Mouse (Mus musculus): ENCODE measurements around the gene Clcn6. TPM values are rescaled to one million over a fixed set of nuclear protein-coding genes. Genes with fewer than 3 reads are reported as not detected.
"Not testable (repeated sequence)": the region's sequence is repeated elsewhere in the genome, so short reads cannot be mapped to it uniquely, and the experiment has no call there.

The Clcn6 gene
- polyA plus RNA-seq, 1 experiment: 59.4 TPM

- Histone ChIP-seq H3K4me1 (ENCODE audit: control insufficient read depth, insufficient read depth, low read length) (peaks cover 45% of the 10 kb centered on the region), H3K4me3 (replicated peaks; ENCODE audit: insufficient read depth, low read depth, low read length) (no peak overlapping the region), H3K27me3 (ENCODE audit: control insufficient read depth, insufficient read depth, low read length) (no peaks in the 10 kb centered on the region), H3K27ac (ENCODE audit: insufficient read depth, low read length) (no peak overlapping the region)
- 47% methylated on average over 12 of the region's 12 CpGs for WGBS
- no peak for TF ChIP-seq CTCF (IDR thresholded peaks at IDR 0.05; ENCODE audit: borderline replicate concordance, insufficient read depth, low read depth, low read length)
- peak in 1 of 2 experiments; percentile 27 for DNase-seq
These were observed 14.8 kb upstream of the Clcn6 start for GRCm38 (mm10) chr4:148053417-148053920.

GRCm38 (mm10) chr4:148052976-148053375 is 14.4 kb upstream of the Clcn6 start:
- WGBS: 61% methylated on average over 2 of the region's 2 CpGs
- no peaks in the 10 kb centered on the region for H3K27me3 ChIP-seq (ENCODE audit: control insufficient read depth, insufficient read depth, low read length)
- H3K4me1 ChIP-seq (ENCODE audit: control insufficient read depth, insufficient read depth, low read length): peaks cover 41% of the 10 kb centered on the region
- no peak overlapping the region for H3K27ac ChIP-seq (ENCODE audit: insufficient read depth, low read length)
- DNase-seq: no peak
- H3K4me3 ChIP-seq (replicated peaks; ENCODE audit: insufficient read depth, low read depth, low read length): no peak overlapping the region
- TF ChIP-seq POLR2A (IDR thresholded peaks at IDR 0.05; ENCODE audit: borderline replicate concordance, insufficient read depth, low read length): no peak
- no peak for TF ChIP-seq CTCF (IDR thresholded peaks at IDR 0.05; ENCODE audit: borderline replicate concordance, insufficient read depth, low read depth, low read length)

- Histone ChIP-seq H3K4me1 (ENCODE audit: control insufficient read depth, insufficient read depth, low read length) (peaks cover 34% of the 10 kb centered on the region), H3K27me3 (ENCODE audit: control insufficient read depth, insufficient read depth, low read length) (no peaks in the 10 kb centered on the region), H3K4me3 (replicated peaks; ENCODE audit: insufficient read depth, low read depth, low read length) (no peak overlapping the region), H3K27ac (ENCODE audit: insufficient read depth, low read length) (no peak overlapping the region)
- no peak for DNase-seq
- TF ChIP-seq POLR2A (IDR thresholded peaks at IDR 0.05; ENCODE audit: borderline replicate concordance, insufficient read depth, low read length) (no peak), CTCF (IDR thresholded peaks at IDR 0.05; ENCODE audit: borderline replicate concordance, insufficient read depth, low read depth, low read length) (no peak)
- WGBS: 91% methylated on average over 11 of the region's 11 CpGs
These were observed 13.3 kb upstream of the Clcn6 start for GRCm38 (mm10) chr4:148051886-148052285.

- 45% methylated on average over 13 of the region's 13 CpGs for WGBS
- TF ChIP-seq POLR2A (IDR thresholded peaks at IDR 0.05; ENCODE audit: borderline replicate concordance, insufficient read depth, low read length): no peak
- H3K27ac ChIP-seq (ENCODE audit: insufficient read depth, low read length): no peak overlapping the region
- H3K4me3 ChIP-seq (replicated peaks; ENCODE audit: insufficient read depth, low read depth, low read length): no peak overlapping the region
- H3K4me1 ChIP-seq (ENCODE audit: control insufficient read depth, insufficient read depth, low read length): peaks cover 27% of the 10 kb centered on the region
- DNase-seq: no peak
- no peaks in the 10 kb centered on the region for H3K27me3 ChIP-seq (ENCODE audit: control insufficient read depth, insufficient read depth, low read length)
These were observed 12.6 kb upstream of the Clcn6 start for GRCm38 (mm10) chr4:148051046-148051776.

GRCm38 (mm10) chr4:148050396-148050914 is 11.8 kb upstream of the Clcn6 start:
- not testable (repeated sequence) for H3K27me3 ChIP-seq (ENCODE audit: control insufficient read depth, insufficient read depth, low read length); DNase-seq; H3K27ac ChIP-seq (ENCODE audit: insufficient read depth, low read length); H3K4me3 ChIP-seq (replicated peaks; ENCODE audit: insufficient read depth, low read depth, low read length)
- H3K4me1 ChIP-seq (ENCODE audit: control insufficient read depth, insufficient read depth, low read length): peaks cover 20% of the 10 kb centered on the region
- WGBS: 93% methylated on average over 3 of the region's 3 CpGs

GRCm38 (mm10) chr4:148046450-148047031 is 7.9 kb upstream of the Clcn6 start:
- Histone ChIP-seq H3K27ac (ENCODE audit: insufficient read depth, low read length) (no peak overlapping the region), H3K4me1 (ENCODE audit: control insufficient read depth, insufficient read depth, low read length) (peaks cover 3% of the 10 kb centered on the region), H3K4me3 (replicated peaks; ENCODE audit: insufficient read depth, low read depth, low read length) (no peak overlapping the region), H3K27me3 (ENCODE audit: control insufficient read depth, insufficient read depth, low read length) (no peaks in the 10 kb centered on the region)
- no peak for TF ChIP-seq CTCF (IDR thresholded peaks at IDR 0.05; ENCODE audit: borderline replicate concordance, insufficient read depth, low read depth, low read length)
- WGBS: 77% methylated on average over 4 of the region's 4 CpGs
- no peak for DNase-seq

GRCm38 (mm10) chr4:148044113-148044512 is 5.5 kb upstream of the Clcn6 start:
- no peak for TF ChIP-seq POLR2A (IDR thresholded peaks at IDR 0.05; ENCODE audit: borderline replicate concordance, insufficient read depth, low read length)
- no peak for TF ChIP-seq CTCF (IDR thresholded peaks at IDR 0.05; ENCODE audit: borderline replicate concordance, insufficient read depth, low read depth, low read length)
- 91% methylated on average over 2 of the region's 2 CpGs for WGBS
- no peaks in the 10 kb centered on the region for H3K27me3 ChIP-seq (ENCODE audit: control insufficient read depth, insufficient read depth, low read length)
- H3K27ac ChIP-seq (ENCODE audit: insufficient read depth, low read length): no peak overlapping the region
- no peak for DNase-seq
- H3K4me3 ChIP-seq (replicated peaks; ENCODE audit: insufficient read depth, low read depth, low read length): no peak overlapping the region
- peaks cover 20% of the 10 kb centered on the region for H3K4me1 ChIP-seq (ENCODE audit: control insufficient read depth, insufficient read depth, low read length)

GRCm38 (mm10) chr4:148043327-148043726 is 4.7 kb upstream of the Clcn6 start:
- WGBS: 3% methylated on average over 6 of the region's 8 CpGs

More at GRCm38 (mm10) chr4:148043327-148043726, 4.7 kb upstream of the Clcn6 start:
- not testable (repeated sequence) for H3K4me3 ChIP-seq (replicated peaks; ENCODE audit: insufficient read depth, low read depth, low read length); H3K27ac ChIP-seq (ENCODE audit: insufficient read depth, low read length); H3K27me3 ChIP-seq (ENCODE audit: control insufficient read depth, insufficient read depth, low read length); DNase-seq
- H3K4me1 ChIP-seq (ENCODE audit: control insufficient read depth, insufficient read depth, low read length): peaks cover 20% of the 10 kb centered on the region
